Mouse (Mus musculus): Measurements from ENCODE around the gene Rasa3.

DNA sequence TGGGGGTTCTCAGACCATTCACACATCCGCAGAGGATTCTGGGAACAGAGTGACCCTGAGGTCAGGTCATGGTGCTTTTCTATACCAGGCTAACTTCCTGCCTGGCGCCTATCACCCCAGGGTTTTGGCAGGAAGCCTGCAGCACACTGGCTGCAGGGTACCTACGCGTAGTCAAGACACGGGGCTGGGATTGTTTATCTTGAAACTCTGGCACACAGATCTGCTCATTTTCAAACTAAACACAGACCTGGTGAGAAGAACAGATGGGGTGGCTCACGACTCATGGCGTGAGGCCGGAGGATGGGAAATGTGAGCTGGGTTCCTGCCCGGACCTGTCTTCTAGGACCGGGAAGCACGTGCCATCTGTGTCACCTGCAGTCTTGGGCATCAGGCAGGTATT lies 52.5 kb downstream of the Rasa3 start:
- TF ChIP-seq CTCF (IDR thresholded peaks at IDR 0.05; ENCODE audit: control insufficient read depth, insufficient read depth, insufficient read length) (no peak), CEBPB (IDR thresholded peaks at IDR 0.05; ENCODE audit: low read depth) (no peak), USF1 (IDR thresholded peaks at IDR 0.05; ENCODE audit: low read depth) (no peak), FOSL1 (IDR thresholded peaks at IDR 0.05; ENCODE audit: insufficient read depth, low read length, poor library complexity, severe bottlenecking) (no peak), MAX (IDR thresholded peaks at IDR 0.05) (no peak)
